Mouse (Mus musculus): ENCODE results near the gene Mettl13. TPM values are rescaled to one million over a fixed set of nuclear protein-coding genes. Genes with fewer than 3 reads are reported as not detected.

Mettl13 gene
- polyA plus RNA-seq, 1 experiment = 3.0 TPM

DNA sequence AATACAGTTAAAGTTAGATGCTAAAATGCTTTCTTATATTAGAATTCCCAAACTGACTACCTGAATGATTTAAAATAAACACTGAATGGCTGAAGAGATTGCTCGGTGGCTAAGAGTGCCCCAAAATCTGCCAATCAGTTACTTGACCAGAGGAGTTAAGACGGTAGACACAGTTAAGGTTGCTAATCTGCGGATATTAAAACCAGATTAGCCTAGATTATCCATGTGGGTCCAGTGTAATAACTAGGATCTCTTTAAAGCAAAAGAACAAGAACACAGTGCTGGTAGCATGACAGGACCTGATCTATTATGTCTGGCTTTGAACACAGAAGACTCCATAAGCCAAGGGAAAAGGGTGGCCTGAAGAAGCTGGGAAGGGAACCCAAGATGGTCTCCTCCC lies 5.8 kb upstream of the Mettl13 start:
- Histone ChIP-seq H3K27ac (ENCODE audit: insufficient read depth, low read depth, low read length) (no peak overlapping the region), H3K4me1 (ENCODE audit: control insufficient read depth, insufficient read depth, insufficient read length, low read length) (no peaks in the 10 kb centered on the region), H3K36me3 (ENCODE audit: control insufficient read depth, insufficient read depth, low read length) (no peaks in the 10 kb centered on the region), H3K4me3 (ENCODE audit: low read depth, low read length) (no peak overlapping the region), H3K27me3 (ENCODE audit: control insufficient read depth, insufficient read depth, low read length) (no peaks in the 10 kb centered on the region)
- 83% methylated on average over 3 of the region's 3 CpGs for WGBS
- TF ChIP-seq CTCF (IDR thresholded peaks at IDR 0.05; ENCODE audit: extremely low read depth, insufficient read length, insufficient replicate concordance, low read depth, low read length) (no peak), POLR2A (IDR thresholded peaks at IDR 0.05; ENCODE audit: low read depth, low read length) (no peak)

GRCm38 (mm10) chr1:162552956-162553355 lies 4.6 kb upstream of the Mettl13 start:
- no peak for TF ChIP-seq CTCF (IDR thresholded peaks at IDR 0.05; ENCODE audit: extremely low read depth, insufficient read length, insufficient replicate concordance, low read depth, low read length)
- no peak for TF ChIP-seq POLR2A (IDR thresholded peaks at IDR 0.05; ENCODE audit: low read depth, low read length)
- Histone ChIP-seq H3K36me3 (ENCODE audit: control insufficient read depth, insufficient read depth, low read length) (no peaks in the 10 kb centered on the region), H3K4me1 (ENCODE audit: control insufficient read depth, insufficient read depth, insufficient read length, low read length) (no peaks in the 10 kb centered on the region), H3K4me3 (ENCODE audit: low read depth, low read length) (no peak overlapping the region), H3K27ac (ENCODE audit: insufficient read depth, low read depth, low read length) (no peak overlapping the region), H3K27me3 (ENCODE audit: control insufficient read depth, insufficient read depth, low read length) (no peaks in the 10 kb centered on the region)
- WGBS = 67% methylated on average over 9 of the region's 9 CpGs

- peaks cover 3% of the 10 kb centered on the region; the same call in 1 of the 2 replicates for H3K36me3 ChIP-seq (ENCODE audit: control insufficient read depth, insufficient read depth, low read length)
- TF ChIP-seq CTCF (IDR thresholded peaks at IDR 0.05; ENCODE audit: extremely low read depth, insufficient read length, insufficient replicate concordance, low read depth, low read length) = no peak
- TF ChIP-seq POLR2A (IDR thresholded peaks at IDR 0.05; ENCODE audit: low read depth, low read length) = no peak
- H3K4me1 ChIP-seq (ENCODE audit: control insufficient read depth, insufficient read depth, insufficient read length, low read length) = no peaks in the 10 kb centered on the region
- H3K27ac ChIP-seq (ENCODE audit: insufficient read depth, low read depth, low read length) = no peak overlapping the region
- no peak overlapping the region for H3K4me3 ChIP-seq (ENCODE audit: low read depth, low read length)
- no peaks in the 10 kb centered on the region for H3K27me3 ChIP-seq (ENCODE audit: control insufficient read depth, insufficient read depth, low read length)
- WGBS = 65% methylated on average over 5 of the region's 5 CpGs
These were observed 1.4 kb upstream of the Mettl13 start for GRCm38 (mm10) chr1:162549615-162550283.

DNA sequence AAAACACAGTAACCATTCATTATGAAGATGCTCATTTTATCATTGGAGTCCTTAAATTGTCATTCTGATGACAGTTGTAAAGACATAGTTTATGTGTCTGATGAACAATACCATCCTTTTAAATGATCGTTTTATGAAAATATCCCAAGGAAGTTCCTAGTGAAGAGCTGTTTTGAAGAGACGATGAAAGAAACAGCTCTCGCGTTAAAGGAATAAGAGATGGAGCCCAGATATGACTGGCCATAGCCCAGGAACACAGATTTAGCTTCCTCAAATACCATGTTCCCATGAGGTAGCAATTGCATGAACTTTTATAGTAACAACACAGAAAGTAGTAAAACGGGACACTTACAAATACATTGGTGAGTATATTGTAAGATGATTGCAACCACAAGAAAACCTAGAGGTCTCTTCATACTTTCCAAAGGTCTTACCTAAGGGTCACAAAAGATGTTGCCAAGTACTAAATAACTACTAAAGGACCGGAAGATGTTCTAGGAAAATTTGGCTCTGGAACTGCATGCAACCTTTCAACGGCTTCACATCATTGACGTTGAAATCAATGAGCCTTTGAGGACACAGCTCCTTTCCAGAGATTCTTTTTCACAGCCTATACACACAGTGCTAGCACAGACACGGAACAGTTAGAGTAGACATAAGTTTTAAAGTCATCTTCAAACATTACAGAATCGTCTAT lies 714 bp upstream of the Mettl13 start:
- no peak for TF ChIP-seq CTCF (IDR thresholded peaks at IDR 0.05; ENCODE audit: extremely low read depth, insufficient read length, insufficient replicate concordance, low read depth, low read length)
- TF ChIP-seq POLR2A (IDR thresholded peaks at IDR 0.05; ENCODE audit: low read depth, low read length) = no peak
- Histone ChIP-seq H3K4me3 (ENCODE audit: low read depth, low read length) (no peak overlapping the region), H3K27ac (ENCODE audit: insufficient read depth, low read depth, low read length) (no peak overlapping the region), H3K36me3 (ENCODE audit: control insufficient read depth, insufficient read depth, low read length) (peaks cover 3% of the 10 kb centered on the region), H3K27me3 (ENCODE audit: control insufficient read depth, insufficient read depth, low read length) (no peaks in the 10 kb centered on the region), H3K4me1 (ENCODE audit: control insufficient read depth, insufficient read depth, insufficient read length, low read length) (no peaks in the 10 kb centered on the region)
- 38% methylated on average over 10 of the region's 10 CpGs for WGBS

DNA sequence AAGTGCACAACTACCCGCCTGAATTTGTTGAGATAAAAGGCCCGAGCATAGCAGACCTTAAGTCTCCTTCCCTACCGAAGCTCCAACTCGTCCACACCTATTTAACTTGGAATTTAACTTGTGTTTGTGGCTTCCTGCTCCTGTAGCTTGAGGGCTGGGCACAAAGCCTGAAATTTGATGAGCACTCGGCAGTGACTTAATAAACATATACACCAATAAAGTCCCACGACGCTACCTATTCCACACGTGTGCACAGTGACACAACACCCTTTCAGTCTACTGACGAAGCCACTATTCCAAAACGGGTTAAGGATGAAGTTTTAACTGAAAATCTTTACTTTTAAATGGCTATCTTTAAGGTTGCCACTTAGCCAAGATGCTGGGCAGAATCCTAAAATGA lies 744 bp downstream of the Mettl13 start:
- peak overlapping the region; percentile 76 for H3K4me3 ChIP-seq (ENCODE audit: low read depth, low read length)
- no peak overlapping the region for H3K27ac ChIP-seq (ENCODE audit: insufficient read depth, low read depth, low read length)
- WGBS = 1% methylated on average over 10 of the region's 10 CpGs
- peaks cover 11% of the 10 kb centered on the region for H3K36me3 ChIP-seq (ENCODE audit: control insufficient read depth, insufficient read depth, low read length)
- no peaks in the 10 kb centered on the region for H3K4me1 ChIP-seq (ENCODE audit: control insufficient read depth, insufficient read depth, insufficient read length, low read length)
- H3K27me3 ChIP-seq (ENCODE audit: control insufficient read depth, insufficient read depth, low read length) = no peaks in the 10 kb centered on the region
- TF ChIP-seq POLR2A (IDR thresholded peaks at IDR 0.05; ENCODE audit: low read depth, low read length) (no peak), CTCF (IDR thresholded peaks at IDR 0.05; ENCODE audit: extremely low read depth, insufficient read length, insufficient replicate concordance, low read depth, low read length) (no peak)

- WGBS = 80% methylated on average over 1 of the region's 1 CpGs
- Histone ChIP-seq H3K4me3 (ENCODE audit: low read depth, low read length) (no peak overlapping the region), H3K27ac (ENCODE audit: insufficient read depth, low read depth, low read length) (no peak overlapping the region), H3K27me3 (ENCODE audit: control insufficient read depth, insufficient read depth, low read length) (no peaks in the 10 kb centered on the region), H3K4me1 (ENCODE audit: control insufficient read depth, insufficient read depth, insufficient read length, low read length) (no peaks in the 10 kb centered on the region), H3K36me3 (ENCODE audit: control insufficient read depth, insufficient read depth, low read length) (peaks cover 30% of the 10 kb centered on the region)
- no peak for TF ChIP-seq CTCF (IDR thresholded peaks at IDR 0.05; ENCODE audit: extremely low read depth, insufficient read length, insufficient replicate concordance, low read depth, low read length)
- TF ChIP-seq POLR2A (IDR thresholded peaks at IDR 0.05; ENCODE audit: low read depth, low read length) = no peak
These were observed 5.1 kb downstream of the Mettl13 start for GRCm38 (mm10) chr1:162543231-162543630.

- Histone ChIP-seq H3K36me3 (ENCODE audit: control insufficient read depth, insufficient read depth, low read length) (peaks cover 37% of the 10 kb centered on the region), H3K4me1 (ENCODE audit: control insufficient read depth, insufficient read depth, insufficient read length, low read length) (no peaks in the 10 kb centered on the region), H3K27me3 (ENCODE audit: control insufficient read depth, insufficient read depth, low read length) (no peaks in the 10 kb centered on the region), H3K4me3 (ENCODE audit: low read depth, low read length) (no peak overlapping the region), H3K27ac (ENCODE audit: insufficient read depth, low read depth, low read length) (no peak overlapping the region)
- TF ChIP-seq POLR2A (IDR thresholded peaks at IDR 0.05; ENCODE audit: low read depth, low read length) = no peak
- no peak for TF ChIP-seq CTCF (IDR thresholded peaks at IDR 0.05; ENCODE audit: extremely low read depth, insufficient read length, insufficient replicate concordance, low read depth, low read length)
- 92% methylated on average over 14 of the region's 14 CpGs for WGBS
These were observed 14.4 kb downstream of the Mettl13 start for GRCm38 (mm10) chr1:162533766-162534560.
